Mouse (Mus musculus) liver, postnatal 0 days (tissue): ENCODE measurements around the gene Anxa11.

Experiments used
- CTCF ChIP-seq: sonication (generic); IDR thresholded peaks from 2 replicates; pipeline ENCODE4 v1.5.1; 2016; ENCODE audit warnings: antibody characterized with exemption, low read depth
- EP300 ChIP-seq: IDR thresholded peaks from 2 replicates; pipeline ENCODE4 v1.6.1; 2016; ENCODE audit warnings: antibody characterized with exemption, low read depth, mild to moderate bottlenecking

DNA sequence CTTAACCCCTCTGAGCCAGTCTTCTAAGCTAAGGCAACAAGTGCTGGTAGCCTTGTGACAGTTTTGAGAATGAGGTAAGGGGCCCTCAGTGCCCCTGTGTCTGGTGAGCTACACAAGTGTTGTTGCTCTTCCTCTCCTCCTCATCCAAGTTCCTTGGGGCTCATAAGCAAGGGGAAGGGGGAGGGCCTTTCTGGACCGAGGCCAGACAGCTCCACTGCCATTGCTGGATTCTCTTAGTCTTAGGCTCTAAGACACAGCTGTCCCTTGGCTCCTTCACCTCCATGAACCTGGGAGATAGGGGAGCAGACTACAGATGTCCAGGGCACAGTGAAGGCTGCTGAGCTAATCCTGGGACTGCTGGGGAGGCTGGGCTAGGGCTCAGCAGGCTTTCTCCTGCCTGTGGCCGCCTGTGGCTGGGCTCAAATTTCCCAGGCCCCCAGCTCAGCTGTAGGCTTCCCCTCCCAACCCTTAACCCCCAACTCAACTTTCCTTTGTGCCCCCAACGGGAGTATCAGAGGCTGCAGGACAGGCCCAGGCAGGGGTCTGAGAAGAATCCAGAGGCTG lies 38.6 kb upstream of the Anxa11 start:
- TF ChIP-seq CTCF (no peak), EP300 (no peak)
